Mouse (Mus musculus): ENCODE measurements around the gene Hist2h2aa1.

DNA sequence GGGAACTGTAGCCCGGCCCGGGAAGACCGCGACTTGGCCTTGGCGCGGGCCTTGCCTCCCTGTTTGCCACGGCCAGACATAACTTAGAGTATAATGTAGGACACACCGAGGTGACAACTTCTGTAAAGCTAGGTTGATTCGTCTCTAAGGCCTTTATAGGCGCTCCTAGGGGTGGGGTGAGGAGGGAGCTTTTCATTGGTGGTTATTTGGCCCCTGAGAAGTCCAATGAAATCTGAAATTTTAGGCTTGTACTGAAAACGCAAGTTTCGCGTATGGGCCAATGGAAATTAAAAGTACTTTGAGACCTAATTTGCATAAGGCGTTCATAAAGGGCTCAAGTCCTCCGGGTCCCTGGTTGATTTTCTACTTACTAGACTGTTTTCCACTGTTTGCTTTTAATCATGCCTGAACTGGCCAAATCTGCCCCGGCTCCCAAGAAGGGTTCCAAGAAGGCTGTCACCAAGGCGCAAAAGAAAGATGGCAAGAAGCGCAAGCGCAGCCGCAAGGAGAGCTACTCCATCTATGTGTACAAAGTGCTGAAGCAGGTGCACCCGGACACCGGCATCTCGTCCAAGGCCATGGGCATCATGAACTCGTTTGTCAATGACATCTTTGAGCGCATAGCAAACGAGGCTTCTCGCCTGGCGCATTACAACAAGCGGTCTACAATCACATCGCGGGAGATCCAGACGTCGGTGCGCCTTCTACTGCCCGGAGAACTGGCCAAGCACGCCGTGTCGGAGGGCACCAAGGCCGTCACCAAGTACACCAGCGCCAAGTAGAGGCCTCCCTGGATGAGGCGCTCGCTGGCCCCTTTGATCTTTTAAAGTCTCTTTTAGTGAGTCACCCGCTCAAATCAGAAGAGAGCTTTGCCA, 24.3 kb upstream of the Hist2h2aa1 start, which contains the start of the genes Hist2h2ac and Hist2h2be:
- peak; percentile 11; the same call in 1 of the 2 replicates for TF ChIP-seq CTCF (IDR thresholded peaks at IDR 0.05; ENCODE audit: control insufficient read depth, insufficient read depth, low read length)
- TF ChIP-seq POLR2A (IDR thresholded peaks at IDR 0.05; ENCODE audit: borderline replicate concordance, control insufficient read depth, low read depth, low read length) = peak; percentile 92
